Comparison of ENCODE assay signal across 8 mouse cellular contexts in the genomic region with DNA sequence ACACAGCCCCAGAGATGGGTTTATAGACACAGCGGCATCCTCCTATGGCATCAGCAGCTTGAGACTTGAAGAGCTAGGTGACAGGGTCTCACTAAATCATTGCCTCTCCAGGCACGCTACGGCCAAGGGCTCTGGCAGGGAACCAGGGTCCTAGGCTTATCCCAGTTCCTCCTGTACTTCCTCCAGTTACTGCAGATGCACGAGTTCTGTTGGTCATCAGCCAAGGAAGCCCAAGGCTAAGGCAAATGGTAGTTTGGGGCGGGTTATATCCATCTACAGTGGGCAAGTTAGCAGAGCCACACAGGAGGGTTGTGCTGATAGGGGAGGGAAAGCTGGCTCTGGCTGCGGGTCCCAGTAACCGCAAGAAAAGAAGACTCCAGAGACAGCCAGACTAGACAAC. TPM values are rescaled to one million over a fixed set of nuclear protein-coding genes. Genes with fewer than 3 reads are reported as not detected.
DNase-seq lines count a peak whose midpoint lies in the region; ATAC-seq and TF ChIP-seq lines count a peak whose summit lies in the region.

No protein-coding gene starts in this region.

- H3K9ac ChIP-seq in liver, embryonic 16.5 days (ENCODE audit: low read depth, low read length) = no peak overlapping the region
- H3K9ac ChIP-seq in liver, embryonic 11.5 days (ENCODE audit: low read depth, low read length) = no peak overlapping the region
- H3K9ac ChIP-seq in heart, embryonic 12.5 days = peak overlapping the region; percentile 28; the same call in 1 of the 2 replicates
- H3K9ac ChIP-seq in stomach, embryonic 16.5 days (ENCODE audit: low read length) = 0 out of 2 replicates have a peak overlapping the region, but pooled peaks have one; percentile 38

- no peaks in the 10 kb centered on the region for H3K36me3 ChIP-seq in liver, embryonic 16.5 days (ENCODE audit: control insufficient read depth, insufficient read depth)
- H3K36me3 ChIP-seq in liver, embryonic 11.5 days (ENCODE audit: control insufficient read depth, insufficient read depth, low read length) = no peaks in the 10 kb centered on the region
- H3K36me3 ChIP-seq in heart, embryonic 12.5 days = no peaks in the 10 kb centered on the region
- H3K36me3 ChIP-seq in stomach, embryonic 16.5 days (ENCODE audit: control insufficient read depth, insufficient read depth, low read length) = no peaks in the 10 kb centered on the region

- no peaks in the 10 kb centered on the region for H3K9me3 ChIP-seq in liver, embryonic 16.5 days (replicated peaks; ENCODE audit: control insufficient read depth, low read length)
- no peaks in the 10 kb centered on the region for H3K9me3 ChIP-seq in liver, embryonic 11.5 days (ENCODE audit: control insufficient read depth, low read length)
- H3K9me3 ChIP-seq in heart, embryonic 12.5 days (replicated peaks) = no peaks in the 10 kb centered on the region
- no peaks in the 10 kb centered on the region for H3K9me3 ChIP-seq in stomach, embryonic 16.5 days (replicated peaks; ENCODE audit: control insufficient read depth, low read length)

- no peak for TF ChIP-seq CTCF in bone marrow macrophage, adult 2 months (IDR thresholded peaks at IDR 0.05; ENCODE audit: low read depth, low read length)

- H3K4me3 ChIP-seq in liver, embryonic 16.5 days (ENCODE audit: low read depth, low read length) = no peak overlapping the region
- no peak overlapping the region for H3K4me3 ChIP-seq in liver, embryonic 11.5 days (ENCODE audit: low read depth, low read length)
- H3K4me3 ChIP-seq in bone marrow macrophage, adult 2 months (ENCODE audit: insufficient read depth, low read length) = peak overlapping the region; percentile 12; the same call in 1 of the 2 replicates
- H3K4me3 ChIP-seq in heart, embryonic 12.5 days = no peak overlapping the region
- H3K4me3 ChIP-seq in stomach, embryonic 16.5 days (replicated peaks; ENCODE audit: low read length) = no peak overlapping the region

- WGBS in liver, embryonic 16.5 days (ENCODE audit: insufficient replicate concordance) = 53% methylated on average over 7 of the region's 7 CpGs
- WGBS in liver, embryonic 11.5 days = 66% methylated on average over 7 of the region's 7 CpGs
- WGBS in heart, embryonic 12.5 days = 54% methylated on average over 7 of the region's 7 CpGs
- WGBS in stomach, embryonic 16.5 days = 49% methylated on average over 7 of the region's 7 CpGs

- no peak overlapping the region for H3K4me2 ChIP-seq in liver, embryonic 16.5 days (ENCODE audit: low read depth, low read length)
- no peak overlapping the region for H3K4me2 ChIP-seq in liver, embryonic 11.5 days
- H3K4me2 ChIP-seq in heart, embryonic 12.5 days = peak overlapping the region; percentile 49; the same call in 1 of the 2 replicates
- H3K4me2 ChIP-seq in stomach, embryonic 16.5 days (ENCODE audit: low read depth, low read length) = 0 out of 2 replicates have a peak overlapping the region, but pooled peaks have one; percentile 46

- no peaks in the 10 kb centered on the region for H3K4me1 ChIP-seq in liver, embryonic 16.5 days (ENCODE audit: control insufficient read depth, low read depth, low read length)
- peaks cover 14% of the 10 kb centered on the region for H3K4me1 ChIP-seq in liver, embryonic 11.5 days (replicated peaks; ENCODE audit: control insufficient read depth, insufficient read depth, low read length)
- H3K4me1 ChIP-seq in bone marrow macrophage, adult 2 months (ENCODE audit: control insufficient read depth, insufficient read depth, low read length) = peaks cover 30% of the 10 kb centered on the region
- H3K4me1 ChIP-seq in heart, embryonic 12.5 days (replicated peaks) = peaks cover 74% of the 10 kb centered on the region
- H3K4me1 ChIP-seq in stomach, embryonic 16.5 days (ENCODE audit: control insufficient read depth, insufficient read depth, low read length) = peaks cover 15% of the 10 kb centered on the region

- no peak overlapping the region for H3K27ac ChIP-seq in liver, embryonic 16.5 days (ENCODE audit: low read length)
- no peak overlapping the region for H3K27ac ChIP-seq in liver, embryonic 11.5 days (ENCODE audit: low read depth, low read length)
- H3K27ac ChIP-seq in bone marrow macrophage, adult 2 months (ENCODE audit: insufficient read depth, low read depth, low read length) = peak overlapping the region; percentile 86
- H3K27ac ChIP-seq in heart, embryonic 12.5 days (ENCODE audit: poor library complexity, severe bottlenecking) = no peak overlapping the region
- no peak overlapping the region for H3K27ac ChIP-seq in stomach, embryonic 16.5 days (ENCODE audit: low read length)

- DNase-seq in liver, embryonic 11.5 days (ENCODE audit: low spot score) = no peak
- peak; percentile 83 to 85 for DNase-seq in kidney, postnatal 36 days
- DNase-seq in thymus, postnatal 10 days (ENCODE audit: low spot score in 2 of 2) = no peak
- no peak for DNase-seq in embryo, embryonic 9.5 days (ENCODE audit: extremely low spot score)

- no peak for TF ChIP-seq POLR2A in bone marrow macrophage, adult 2 months (IDR thresholded peaks at IDR 0.05; ENCODE audit: borderline replicate concordance, low read depth, low read length)

- no peaks in the 10 kb centered on the region for H3K27me3 ChIP-seq in liver, embryonic 16.5 days (ENCODE audit: control insufficient read depth, insufficient read depth, low read depth, low read length)
- no peaks in the 10 kb centered on the region for H3K27me3 ChIP-seq in liver, embryonic 11.5 days (replicated peaks; ENCODE audit: control insufficient read depth, insufficient read depth, low read length)
- no peaks in the 10 kb centered on the region for H3K27me3 ChIP-seq in heart, embryonic 12.5 days (replicated peaks)
- no peaks in the 10 kb centered on the region for H3K27me3 ChIP-seq in stomach, embryonic 16.5 days (ENCODE audit: control insufficient read depth, insufficient read depth, low read length)

- peak; percentile 37; the same call in 1 of the 2 replicates for ATAC-seq in liver, embryonic 16.5 days (ENCODE audit: low read depth)
- no peak for ATAC-seq in liver, embryonic 11.5 days (replicated peaks; ENCODE audit: low FRiP score)
- ATAC-seq in heart, embryonic 12.5 days (ENCODE audit: insufficient number of reproducible peaks, low FRiP score) = no peak
- ATAC-seq in stomach, embryonic 16.5 days (ENCODE audit: insufficient read depth, low FRiP score) = peak; percentile 12; the same call in 1 of the 2 replicates

RNA-seq across cellular contexts. Expression of gene Csrp1, which starts 50.1 kb away (rescaled TPM):
- polyA plus RNA-seq in liver, embryonic 16.5 days (2015; fragmentation: Nextera tagmentation; extraction: Ambion mirVana) = 26.9 and 30.5 TPM in 2 replicates
- 65.6 and 71.8 TPM in 2 replicates for polyA plus RNA-seq in liver, embryonic 11.5 days (2014; fragmentation: Nextera tagmentation; extraction: Ambion mirVana)
- 70.9 and 80.8 TPM in 2 replicates for polyA plus RNA-seq in bone marrow macrophage, adult 2 months (2012; ENCODE audit: insufficient read depth, insufficient read length, missing spikeins)
- polyA plus RNA-seq in heart, embryonic 12.5 days (2016; fragmentation: Nextera tagmentation; extraction: Ambion mirVana) = 266 and 270 TPM in 2 replicates
- 229 and 245 TPM in 2 replicates for polyA plus RNA-seq in stomach, embryonic 16.5 days (2015; fragmentation: Nextera tagmentation; extraction: Ambion mirVana)

Comparison
In these comparisons a context has a peak if more than half of its experiments do, and no peak if none do; other contexts are left out.
1. ATAC-seq: peak in liver, embryonic 16.5 days (single experiment) and stomach, embryonic 16.5 days (single experiment); none in liver, embryonic 11.5 days (single experiment) and heart, embryonic 12.5 days (single experiment).
2. H3K4me2 ChIP-seq: peak in heart, embryonic 12.5 days (single experiment) and stomach, embryonic 16.5 days (single experiment); none in liver, embryonic 16.5 days (single experiment) and liver, embryonic 11.5 days (single experiment).
3. H3K9ac ChIP-seq: peak in heart, embryonic 12.5 days (single experiment) and stomach, embryonic 16.5 days (single experiment); none in liver, embryonic 16.5 days (single experiment) and liver, embryonic 11.5 days (single experiment).
4. DNase-seq: peak in kidney, postnatal 36 days (2 of 2); none in liver, embryonic 11.5 days (single experiment), thymus, postnatal 10 days (0 of 2) and embryo, embryonic 9.5 days (single experiment).